Mouse (Mus musculus) skeletal muscle tissue, adult 2 months (tissue): ENCODE measurements around the gene Gcsh.

Experiments used
- DNase-seq: peaks from one replicate; pipeline ENCODE4 v3.0.0-alpha.2; 2012; ENCODE audit warnings: low read depth, low spot score

The Gcsh gene

GRCm38 (mm10) chr8:116993095-116993867, at the start of gene Gcsh:
Gene Gcsh (minus strand): TSS chr8:116993537.
- DNase-seq: peak; percentile 95

GRCm38 (mm10) chr8:117039843-117040242, 46.5 kb upstream of the Gcsh start:
- DNase-seq: peak; percentile 21

DNA sequence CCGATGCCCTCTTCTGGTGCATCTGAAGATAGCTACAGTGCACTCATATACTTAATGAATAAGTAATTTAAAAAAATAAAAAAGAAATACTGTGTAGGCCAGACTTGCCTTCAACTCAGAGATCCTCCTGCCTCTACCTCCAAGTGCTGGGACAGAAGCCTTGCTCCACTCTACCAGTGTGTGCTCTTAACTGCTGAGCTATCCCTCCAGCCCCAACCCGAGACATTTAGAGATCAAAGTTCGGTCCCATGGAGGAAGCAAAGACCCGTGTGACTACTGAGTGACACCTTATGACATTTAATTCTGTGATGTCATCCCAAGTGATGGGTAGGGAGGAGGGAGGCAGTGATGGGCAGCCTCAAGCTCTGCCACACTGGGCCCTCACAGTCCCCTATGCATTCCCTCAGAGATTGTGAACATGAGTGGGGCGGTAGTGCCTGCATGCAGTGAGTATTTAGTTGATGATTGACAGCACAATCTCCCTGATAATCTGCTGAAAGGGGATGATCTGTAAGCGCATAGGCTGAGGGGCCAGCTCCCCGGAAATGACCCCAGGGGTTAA, 44.1 kb upstream of the Gcsh start:
- DNase-seq: no peak

DNA sequence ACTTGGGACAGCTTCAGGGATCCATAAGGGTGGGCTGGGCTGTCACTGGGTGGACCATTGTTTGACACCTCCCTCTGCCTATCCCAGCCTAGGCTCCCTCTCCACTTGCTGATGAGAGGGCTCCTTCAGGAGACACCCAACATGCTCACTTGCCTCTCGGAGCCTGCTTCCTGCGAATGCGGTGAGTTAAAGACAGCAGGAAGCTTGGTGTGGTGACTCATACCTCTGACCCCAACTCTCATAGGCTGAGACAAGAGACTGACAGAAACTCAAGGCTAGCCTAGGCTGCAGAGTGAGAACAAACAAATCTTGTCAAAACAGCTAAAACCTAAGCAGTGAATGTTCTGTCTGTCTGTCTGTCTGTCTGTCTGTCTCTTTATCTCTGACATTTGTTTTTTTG, 40.1 kb upstream of the Gcsh start:
- DNase-seq: no peak

GRCm38 (mm10) chr8:117032609-117033008, 39.3 kb upstream of the Gcsh start:
- no peak for DNase-seq

- no peak for DNase-seq
These were observed 38.1 kb upstream of the Gcsh start for GRCm38 (mm10) chr8:117031476-117031875.

GRCm38 (mm10) chr8:117028686-117029085, 35.3 kb upstream of the Gcsh start:
- no peak for DNase-seq

- DNase-seq: no peak
These were observed 34.3 kb upstream of the Gcsh start for GRCm38 (mm10) chr8:117027601-117028000.

DNA sequence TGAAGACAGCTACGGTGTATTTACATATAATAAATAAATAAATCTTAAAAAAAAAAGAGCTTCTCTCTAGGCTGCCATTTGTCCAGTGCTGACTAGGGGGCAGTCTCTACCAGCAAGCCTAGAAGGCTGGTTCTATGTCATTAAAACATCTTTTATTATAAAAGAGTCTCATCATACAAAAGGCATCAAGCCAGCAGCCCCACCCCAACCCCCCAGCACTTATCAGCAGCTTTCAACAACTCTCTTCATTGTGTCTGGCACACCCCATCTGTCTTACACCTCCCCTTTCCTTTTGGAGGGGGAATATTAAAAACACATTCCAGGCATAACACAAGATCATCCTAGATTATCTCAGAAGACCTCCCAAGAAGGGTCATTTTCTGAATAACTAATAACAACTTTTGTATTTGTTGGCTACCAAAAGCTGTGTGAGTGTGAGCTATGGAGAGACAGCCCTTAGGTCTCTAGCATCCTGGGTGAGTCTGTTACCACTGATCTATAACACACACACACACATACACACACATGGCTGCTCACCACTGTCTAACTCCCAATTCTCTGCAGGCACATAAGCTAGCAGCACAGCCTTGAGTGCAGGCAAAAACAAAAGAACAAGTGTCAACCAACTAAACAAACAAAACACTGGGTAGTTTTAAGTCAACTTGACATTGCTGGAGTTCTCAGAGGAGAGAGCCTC, 29.1 kb upstream of the Gcsh start:
- DNase-seq: peak; percentile 10

DNA sequence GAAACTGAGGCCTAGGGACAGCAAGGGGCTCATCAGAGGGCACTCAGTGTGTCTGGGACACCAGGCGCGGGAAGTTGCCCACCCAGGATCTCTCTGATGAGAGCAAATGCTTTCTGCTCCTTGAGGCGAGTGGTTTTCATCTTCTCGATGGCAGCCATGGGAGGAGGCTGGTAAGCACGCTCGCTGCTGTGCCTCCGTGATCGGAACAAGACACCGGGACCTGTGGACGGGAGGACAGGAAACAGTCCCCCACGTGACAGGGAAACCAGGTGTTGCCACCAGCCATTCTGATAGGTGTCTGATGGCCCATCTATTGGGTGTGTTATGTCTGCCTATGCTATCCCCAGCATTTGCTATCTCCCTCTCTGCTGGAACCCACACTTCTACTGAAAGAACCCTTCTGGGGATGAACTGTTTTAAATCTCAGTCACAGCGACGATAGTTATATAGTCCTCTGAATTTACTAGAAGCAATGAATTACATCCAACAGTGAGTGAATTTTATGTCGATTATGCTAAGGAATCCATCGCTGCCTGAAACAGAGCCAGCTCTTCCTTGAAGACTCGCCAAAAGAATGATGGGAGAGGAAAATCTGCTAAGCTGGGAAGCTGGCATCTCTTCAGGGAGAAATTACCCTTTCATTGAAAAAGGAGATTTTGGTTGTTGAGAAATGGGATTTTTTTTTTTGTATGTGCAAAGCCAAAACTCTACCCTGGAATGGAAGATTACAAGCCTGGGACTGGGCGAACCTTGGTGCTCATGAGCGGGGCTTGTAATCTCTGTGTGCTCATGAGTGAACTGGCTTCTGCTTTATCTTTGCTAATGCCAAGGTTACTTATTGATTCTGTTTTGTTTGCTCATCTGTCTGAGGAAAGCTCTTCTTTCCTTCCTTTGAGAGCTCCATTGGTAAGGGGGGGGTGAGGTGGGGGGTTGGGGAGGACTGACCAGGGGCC, 26.3 kb upstream of the Gcsh start:
- DNase-seq: no peak

- DNase-seq: no peak
These were observed 24.6 kb upstream of the Gcsh start for GRCm38 (mm10) chr8:117017896-117018295.

- DNase-seq: no peak
These were observed 23.7 kb upstream of the Gcsh start for GRCm38 (mm10) chr8:117017006-117017405.

DNA sequence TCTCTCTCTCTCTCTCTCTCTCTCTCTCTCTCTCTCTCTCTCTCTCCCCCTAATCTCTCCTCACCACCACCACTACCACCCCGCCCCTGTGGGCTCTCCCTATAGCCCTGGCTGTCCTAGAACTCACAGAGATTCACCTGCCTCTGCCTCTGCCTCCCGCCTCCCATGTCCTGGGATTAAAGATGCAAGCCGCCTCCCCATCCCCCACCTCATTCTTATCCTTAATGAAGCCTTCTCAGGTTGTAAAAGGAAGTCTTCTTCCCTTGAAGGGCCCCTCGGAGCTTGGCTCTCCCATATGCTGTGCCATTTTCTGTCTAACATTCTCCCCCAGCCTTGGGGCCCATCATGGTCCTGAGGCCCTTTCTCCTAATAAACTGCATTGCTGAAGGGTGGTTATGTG, 22.3 kb upstream of the Gcsh start:
- no peak for DNase-seq

GRCm38 (mm10) chr8:117011366-117011765, 18.0 kb upstream of the Gcsh start:
- DNase-seq: no peak

DNA sequence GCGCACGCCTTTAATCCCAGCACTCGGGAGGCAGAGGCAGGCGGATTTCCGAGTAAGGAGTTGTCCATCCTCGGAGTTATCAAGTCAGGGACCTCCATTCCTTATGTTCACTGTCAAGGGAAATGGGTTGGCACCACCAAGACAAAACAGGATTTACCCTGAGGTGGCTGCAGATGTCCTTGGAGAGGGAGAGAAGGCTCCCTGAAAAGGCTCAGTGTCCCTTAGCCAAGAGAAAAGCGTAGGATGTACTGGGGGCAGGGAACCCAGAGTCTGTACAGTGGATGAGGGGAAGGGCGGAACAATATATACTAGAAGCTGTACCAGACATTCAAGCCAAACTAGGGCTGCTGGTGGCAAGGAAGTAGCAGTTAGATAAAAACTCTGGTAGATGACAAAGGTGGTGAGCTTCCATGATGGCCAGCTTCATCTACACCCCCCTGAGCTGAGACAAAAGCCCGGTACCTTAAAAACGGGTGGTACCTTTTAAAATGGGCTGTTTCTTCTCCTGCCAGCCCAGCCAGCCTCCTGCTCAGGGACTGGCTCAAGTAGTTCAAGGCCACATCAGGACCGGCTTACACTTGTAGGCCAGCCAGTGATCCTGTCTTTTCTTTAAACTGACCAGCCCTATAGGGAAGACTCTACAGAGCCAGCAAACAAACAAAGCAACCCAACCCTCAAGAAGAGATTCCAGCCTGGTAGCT, 829 bp upstream of the Gcsh start:
- no peak for DNase-seq

- no peak for DNase-seq
These were observed 963 bp downstream of the Gcsh start for GRCm38 (mm10) chr8:116992176-116992971.

DNA sequence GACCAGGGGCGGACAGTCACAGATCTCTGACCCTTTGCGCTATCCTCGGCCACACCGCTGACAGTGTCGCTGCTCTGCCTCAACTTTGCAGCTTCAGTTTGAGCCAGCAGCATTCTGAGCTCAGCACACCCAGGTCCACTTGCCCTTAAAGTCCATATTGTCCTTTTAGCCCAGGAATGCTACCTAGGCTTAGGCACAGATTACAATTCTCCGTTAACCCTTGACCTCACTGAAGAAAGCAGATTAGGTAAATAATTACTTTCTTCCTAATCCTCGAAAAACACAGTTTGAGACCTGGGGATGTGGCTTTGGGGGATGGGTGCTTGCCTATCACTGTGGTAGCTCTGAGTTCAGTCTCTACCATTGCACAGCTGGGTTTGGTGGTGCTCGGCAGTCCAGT, 2.1 kb downstream of the Gcsh start:
- DNase-seq: no peak

DNA sequence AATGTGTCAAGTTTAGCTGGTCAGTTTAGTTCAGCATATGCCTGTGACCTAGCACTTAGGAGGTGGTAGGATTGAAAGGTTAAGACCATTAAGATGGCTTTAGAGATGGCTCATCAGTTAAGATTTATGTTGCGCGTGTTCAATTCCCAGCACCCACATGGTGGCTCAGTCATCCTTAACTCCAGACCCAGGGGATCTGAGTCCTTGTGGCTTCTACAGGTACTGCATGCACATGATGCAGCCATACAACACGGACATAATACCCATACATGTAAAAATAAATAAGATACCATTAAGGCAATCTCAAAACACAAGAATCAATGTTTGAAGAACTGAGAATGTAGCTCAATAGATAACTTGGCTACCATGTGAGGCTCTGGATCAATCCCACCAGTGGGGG, 3.5 kb downstream of the Gcsh start:
- no peak for DNase-seq

DNA sequence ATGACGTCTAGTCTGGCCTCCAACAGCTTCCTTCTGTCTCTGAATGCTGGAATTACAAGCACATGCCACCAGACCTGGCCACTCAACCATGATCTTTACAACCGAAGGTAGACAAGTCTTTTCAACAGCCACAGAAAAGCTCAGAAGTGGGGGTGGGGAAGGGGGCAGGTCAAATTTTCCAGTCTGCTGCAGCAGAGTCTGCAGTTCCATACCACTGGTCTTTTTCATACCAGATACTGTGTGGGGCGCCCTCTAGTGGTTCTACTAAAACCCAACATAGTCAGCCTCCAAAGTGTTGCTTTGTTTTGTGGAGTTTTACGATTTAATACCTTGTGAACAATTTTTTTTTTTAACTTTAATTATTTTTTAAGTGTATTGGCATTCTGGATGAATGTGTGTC, 13.2 kb downstream of the Gcsh start:
- DNase-seq: peak; percentile 32

GRCm38 (mm10) chr8:116978631-116979256, 14.6 kb downstream of the Gcsh start, which contains the start of gene 1700030J22Rik:
Gene 1700030J22Rik (minus strand): TSS chr8:116978959.
- DNase-seq: peak; percentile 97
